Mouse (Mus musculus): Measurements from ENCODE around the gene Gsk3a. TPM values are rescaled to one million over a fixed set of nuclear protein-coding genes. Genes with fewer than 3 reads are reported as not detected.

Gsk3a gene
- total RNA-seq, 4 experiments from 2014 or later = 66.1 to 71.3 (median 68.3) TPM

GRCm38 (mm10) chr7:25187662-25188650 lies 49.7 kb downstream of the Gsk3a start:
- peak; percentile 77 for DNase-seq (ENCODE audit: low spot score)

GRCm38 (mm10) chr7:25184091-25184490 lies 53.6 kb downstream of the Gsk3a start:
- DNase-seq (ENCODE audit: low spot score) = no peak

- no peak for DNase-seq (ENCODE audit: low spot score)
Measured at GRCm38 (mm10) chr7:25181814-25182213, 55.8 kb downstream of the Gsk3a start.

DNA sequence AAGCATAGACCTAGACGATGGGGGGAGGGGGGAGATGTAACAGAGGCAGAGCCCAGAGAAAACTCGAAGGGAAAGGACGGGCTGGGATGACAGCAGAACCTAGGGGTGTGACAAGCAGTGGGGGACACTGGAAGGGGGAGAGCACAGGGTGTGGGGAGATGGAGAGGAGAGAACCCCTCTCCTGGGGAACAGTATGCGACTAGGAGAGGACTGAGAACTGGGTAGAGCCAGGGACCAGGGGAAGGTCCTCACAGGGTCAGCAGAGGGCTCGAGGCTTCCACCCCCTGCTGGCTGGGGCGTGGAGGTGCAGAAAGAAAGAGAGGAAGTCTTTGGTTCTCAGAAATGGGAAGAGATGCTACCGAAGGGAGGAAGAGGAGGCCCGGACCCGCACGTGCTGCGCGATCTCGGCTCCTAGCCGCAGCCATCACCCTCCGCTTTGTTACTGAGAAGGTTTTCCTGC lies 56.3 kb downstream of the Gsk3a start:
- no peak for DNase-seq (ENCODE audit: low spot score)

GRCm38 (mm10) chr7:25180512-25180911 lies 57.1 kb downstream of the Gsk3a start:
- DNase-seq (ENCODE audit: low spot score) = no peak

GRCm38 (mm10) chr7:25179606-25180161 lies 58.0 kb downstream of the Gsk3a start, which contains the start of gene Pou2f2:
Gene Pou2f2, minus strand, starts transcription at chr7:25179726.
- peak; percentile 32 for DNase-seq (ENCODE audit: low spot score)

DNA sequence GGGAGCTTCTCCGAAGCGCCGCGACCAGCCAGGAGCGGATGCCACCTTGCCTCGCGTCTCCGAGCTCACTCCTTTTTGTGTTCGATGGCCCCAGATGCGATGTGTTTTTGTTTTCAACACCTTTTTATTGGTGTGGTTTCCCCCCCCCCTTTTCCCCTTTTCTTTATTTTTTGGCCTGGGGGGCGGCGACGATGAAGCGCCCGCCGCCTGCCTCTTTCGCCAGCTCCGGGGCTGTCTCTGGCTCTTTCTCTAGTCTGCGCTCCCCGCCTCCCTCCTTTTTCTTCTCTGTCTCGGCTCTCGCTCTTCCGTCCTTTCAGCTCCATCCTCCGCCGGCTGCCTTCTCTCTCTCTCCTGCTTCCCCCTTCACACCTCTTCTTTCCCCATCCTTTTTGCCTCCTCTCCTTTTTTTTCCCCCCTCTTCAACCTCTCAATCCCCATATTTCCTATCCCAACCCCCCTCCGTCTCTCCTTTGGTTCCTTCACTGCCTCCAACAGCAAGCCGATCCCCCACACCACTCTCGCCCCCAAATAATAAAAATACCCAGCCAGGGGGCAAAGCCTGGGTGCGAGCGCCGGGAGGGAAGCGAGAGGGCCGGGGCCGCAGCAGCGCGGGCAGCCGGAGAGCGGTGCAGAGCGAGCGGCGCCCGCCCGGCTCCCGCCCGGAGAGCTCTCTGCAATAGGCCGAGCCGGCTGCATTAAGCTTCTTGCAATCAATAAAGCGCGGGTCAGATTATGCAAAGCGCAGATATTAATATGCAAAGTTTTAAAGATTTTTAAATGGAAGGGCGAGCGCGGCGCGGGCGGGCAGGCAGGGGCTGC lies 58.7 kb downstream of the Gsk3a start:
- no peak for DNase-seq (ENCODE audit: low spot score)

- no peak for DNase-seq (ENCODE audit: low spot score)
Measured at GRCm38 (mm10) chr7:25178317-25178716, 59.3 kb downstream of the Gsk3a start.

Small RNA genes within 50 kb of the gene (microRNA-seq; reads per million reads assigned to microRNA genes)
- gene Mir7048 = not detected

Other genes with a start within 250 kb of the Gsk3a start
- gene Atp1a3, start 231.9 kb downstream of the Gsk3a start, total RNA-seq (2022) = 1 to 10 TPM in 2 of 4 experiments, under 1 TPM in 2; 0.60 to 3.3 (median 1.3) TPM
- 1 to 10 TPM; 3.7 to 4.5 (median 3.8) TPM for gene Grik5, start 165.5 kb downstream of the Gsk3a start, total RNA-seq (2022)
- gene Zfp574, start 165.3 kb downstream of the Gsk3a start, total RNA-seq (2022) = 10 to 100 TPM in 1 of 4 experiments, 1 to 10 TPM in 3; 7.9 to 10.0 (median 9.0) TPM
- gene Pou2f2, start 58.1 kb downstream of the Gsk3a start, total RNA-seq (2022) = under 1 TPM; 0.49 to 0.72 (median 0.55) TPM
- gene Dedd2, start 17.2 kb downstream of the Gsk3a start, total RNA-seq (2022) = 10 to 100 TPM; 14.0 to 23.0 (median 17.2) TPM
- gene Zfp526, start 16.4 kb downstream of the Gsk3a start, total RNA-seq (2022) = 10 to 100 TPM in 2 of 4 experiments, 1 to 10 TPM in 2; 9.0 to 12.3 (median 9.9) TPM
- 10 to 100 TPM; 17.2 to 22.5 (median 21.2) TPM for gene Erf, start 12.9 kb upstream of the Gsk3a start, total RNA-seq (2022)
- 10 to 100 TPM; 52.0 to 71.5 (median 59.6) TPM for gene Cic, start 29.9 kb upstream of the Gsk3a start, total RNA-seq (2022)
- gene Pafah1b3, start 60.1 kb upstream of the Gsk3a start, total RNA-seq (2022) = 1 to 10 TPM; 3.9 to 4.6 (median 3.9) TPM
- gene Prr19, start 63.6 kb upstream of the Gsk3a start, total RNA-seq (2022) = not detected
- under 1 TPM in 1 of 4 experiments, not detected in 3; 0.14 TPM for gene Tmem145, start 68.3 kb upstream of the Gsk3a start, total RNA-seq (2022)
- gene Megf8, start 79.3 kb upstream of the Gsk3a start, total RNA-seq (2022) = 10 to 100 TPM; 33.9 to 35.8 (median 34.8) TPM
- gene Cnfn, start 131.9 kb upstream of the Gsk3a start, total RNA-seq (2022) = not detected
- gene Lipe, start 160.9 kb upstream of the Gsk3a start, total RNA-seq (2022) = 10 to 100 TPM; 34.3 to 45.6 (median 40.1) TPM
- not detected for gene Cxcl17, start 175.0 kb upstream of the Gsk3a start, total RNA-seq (2022)
- gene Ceacam1, start 239.8 kb upstream of the Gsk3a start, total RNA-seq (2022) = 10 to 100 TPM; 10.7 to 13.9 (median 12.5) TPM

All from heart, adult 8-10 months (tissue).